Mouse (Mus musculus): ENCODE measurements at regions not wholly inside any gene's neighbourhood (a gene's known extent, or its start where the extent isn't known, plus 50 kb on each side); places are given as distances from the start of the nearest gene placed in this dataset.
A peak's percentile ranks its signal among the peaks of the same experiment; 100 is the strongest.
"Not testable (repeated sequence)": the region's sequence is repeated elsewhere in the genome, so short reads cannot be mapped to it uniquely, and the experiment has no call there.

- peak; percentile 0 for DNase-seq
- 4% methylated on average over 29 of the region's 42 CpGs for WGBS
- not testable (repeated sequence) for H3K4me1 ChIP-seq (ENCODE audit: insufficient read depth); ATAC-seq (ENCODE audit: insufficient read depth); H3K9me3 ChIP-seq (ENCODE audit: low read depth, low read length); H3K27me3 ChIP-seq (ENCODE audit: insufficient read depth, low read length); H3K27ac ChIP-seq (ENCODE audit: low read depth); H3K9ac ChIP-seq; H3K36me3 ChIP-seq (ENCODE audit: insufficient read depth)
- 0 out of 2 replicates have a peak overlapping the region, but pooled peaks have one; percentile 9 for H3K4me3 ChIP-seq (ENCODE audit: low read depth, low read length)
- H3K4me2 ChIP-seq: peak overlapping the region; percentile 29; the same call in 1 of the 2 replicates
Observed at GRCm38 (mm10) chr12:20415397-20415796, 461.1 kb downstream of the Gm21863 start.

GRCm38 (mm10) chr12:20426359-20426758 lies 472.1 kb downstream of the Gm21863 start:
- not testable (repeated sequence) for H3K9me3 ChIP-seq (ENCODE audit: low read depth, low read length); H3K4me2 ChIP-seq; H3K4me3 ChIP-seq (ENCODE audit: low read depth, low read length); H3K27me3 ChIP-seq (ENCODE audit: insufficient read depth, low read length); H3K4me1 ChIP-seq (ENCODE audit: insufficient read depth); H3K27ac ChIP-seq (ENCODE audit: low read depth); DNase-seq; H3K36me3 ChIP-seq (ENCODE audit: insufficient read depth); H3K9ac ChIP-seq; ATAC-seq (ENCODE audit: insufficient read depth)
- WGBS: 74% methylated on average over 3 of the region's 4 CpGs

DNA sequence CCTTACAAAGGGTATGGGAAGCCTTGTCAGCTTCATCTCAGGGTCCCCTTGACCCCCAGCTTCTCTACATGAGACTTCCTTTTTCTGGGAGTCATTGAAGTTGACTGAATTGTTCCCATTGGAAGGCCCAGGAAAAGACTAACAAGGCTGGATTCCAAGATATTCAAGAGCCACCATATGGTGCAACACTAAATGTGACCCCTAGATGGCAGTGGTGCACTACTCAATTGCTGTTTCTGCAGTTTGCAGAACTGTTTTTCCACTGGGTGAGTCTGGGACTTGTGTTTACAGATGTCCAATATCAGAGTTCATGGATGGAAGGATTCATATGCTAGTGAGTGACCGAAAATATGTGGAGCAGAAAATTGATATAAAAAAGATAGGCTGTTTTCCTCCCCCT lies 510.3 kb downstream of the Gm21863 start:
- not testable (repeated sequence) for H3K4me2 ChIP-seq; H3K36me3 ChIP-seq (ENCODE audit: insufficient read depth); ATAC-seq (ENCODE audit: insufficient read depth); H3K27ac ChIP-seq (ENCODE audit: low read depth); H3K4me1 ChIP-seq (ENCODE audit: insufficient read depth); H3K9me3 ChIP-seq (ENCODE audit: low read depth, low read length); H3K9ac ChIP-seq; H3K4me3 ChIP-seq (ENCODE audit: low read depth, low read length); H3K27me3 ChIP-seq (ENCODE audit: insufficient read depth, low read length)
- 50% methylated on average over 1 of the region's 1 CpGs for WGBS
- peak; percentile 37 for DNase-seq
- TF ChIP-seq CTCF (IDR thresholded peaks at IDR 0.05; ENCODE audit: low read depth): peak; percentile 38
